Mouse (Mus musculus) right cerebral cortex, postnatal 10 days (tissue): ENCODE data around the gene Scn3b.

ENCODE experiments used
- DNase-seq, 2 experiments: peaks; one replicate each; pipeline ENCODE4 v3.0.0; 2021; ENCODE audit warnings: low spot score in 2 of 2

Scn3b gene

DNA sequence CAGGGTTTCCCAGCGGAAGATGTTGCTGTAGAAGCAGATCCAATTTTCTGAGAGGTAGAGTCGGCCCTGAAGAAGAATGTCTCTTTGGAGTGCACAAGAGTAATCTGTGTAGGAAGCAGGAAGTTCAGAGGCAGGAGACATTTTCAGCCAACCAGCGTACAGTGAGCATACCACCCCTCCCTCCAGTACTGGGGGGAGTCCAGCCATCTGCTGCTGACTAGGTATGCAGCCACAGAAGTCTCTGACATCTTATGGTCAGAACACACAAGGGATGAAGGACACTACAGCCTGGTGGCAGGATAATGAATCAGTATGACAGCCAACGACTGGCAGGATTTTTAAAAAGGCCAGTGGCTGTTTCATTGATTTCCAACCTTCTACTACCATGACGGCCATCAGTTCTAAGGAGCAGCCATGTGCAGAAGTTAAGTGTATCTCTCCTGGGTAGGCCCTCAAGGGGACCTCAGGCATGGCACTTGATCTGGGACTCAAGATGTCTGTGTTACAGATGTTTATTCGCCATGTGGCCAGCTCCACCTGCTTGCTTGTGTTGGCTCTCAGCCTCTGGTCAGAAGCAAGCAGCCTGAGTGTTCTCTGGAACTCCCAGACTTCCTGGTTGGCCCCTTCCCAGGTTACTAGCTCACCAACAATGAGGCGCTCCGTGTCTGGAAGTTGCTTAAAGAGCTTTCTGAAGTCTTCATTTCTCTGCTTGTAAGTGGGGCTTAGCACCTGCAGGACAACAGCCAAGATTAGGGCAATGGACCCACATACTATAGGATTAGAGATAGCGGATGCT lies 48.0 kb downstream of the Scn3b start:
- no peak for DNase-seq

- DNase-seq = no peak
Measured at GRCm38 (mm10) chr9:40317735-40318134, 48.7 kb downstream of the Scn3b start.

DNA sequence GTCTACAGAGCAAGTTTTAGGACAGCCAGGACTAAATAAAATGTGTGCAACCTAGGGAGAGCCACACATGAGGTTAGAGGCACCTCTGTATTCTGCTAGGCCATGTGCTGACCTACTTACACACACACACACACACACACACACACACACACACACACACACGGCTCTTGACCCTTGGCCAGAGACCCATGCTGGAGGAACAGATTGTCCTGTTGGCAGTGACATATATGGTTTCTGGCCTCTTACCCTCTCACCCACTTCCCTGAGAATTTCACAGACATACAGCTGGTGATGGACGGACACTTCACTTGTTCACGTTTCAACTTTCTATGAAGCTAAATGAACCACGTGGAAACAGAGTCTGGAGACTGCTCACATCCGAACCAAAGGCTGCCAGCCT lies 49.8 kb downstream of the Scn3b start:
- DNase-seq = no peak

- no peak for DNase-seq
Measured at GRCm38 (mm10) chr9:40320405-40320804, 51.4 kb downstream of the Scn3b start.

GRCm38 (mm10) chr9:40320879-40321667 lies 52.1 kb downstream of the Scn3b start:
- peak in 1 of 2 experiments; percentile 73 for DNase-seq

DNA sequence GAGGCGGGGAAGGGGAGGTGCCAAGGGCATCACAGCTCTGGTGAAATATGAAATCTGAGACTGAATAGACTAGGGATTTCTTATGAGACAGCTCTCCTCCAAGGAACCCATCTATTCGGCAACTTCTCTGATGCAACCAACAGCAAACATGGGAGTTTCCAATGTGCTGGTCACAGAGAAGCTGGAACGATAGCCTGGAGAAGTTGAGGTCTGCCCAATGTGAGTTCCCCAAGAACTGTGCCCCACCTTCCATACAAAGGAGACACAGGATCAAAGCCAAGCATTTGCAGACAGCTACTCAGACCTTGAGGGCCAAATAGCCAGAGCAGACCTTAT lies 52.6 kb downstream of the Scn3b start:
- no peak for DNase-seq

GRCm38 (mm10) chr9:40322372-40322771 lies 53.4 kb downstream of the Scn3b start:
- DNase-seq = no peak

GRCm38 (mm10) chr9:40323171-40323570 lies 54.2 kb downstream of the Scn3b start:
- no peak for DNase-seq

GRCm38 (mm10) chr9:40323773-40324172 lies 54.8 kb downstream of the Scn3b start:
- DNase-seq = no peak

- no peak for DNase-seq
Measured at GRCm38 (mm10) chr9:40324232-40324792, 55.3 kb downstream of the Scn3b start.

DNA sequence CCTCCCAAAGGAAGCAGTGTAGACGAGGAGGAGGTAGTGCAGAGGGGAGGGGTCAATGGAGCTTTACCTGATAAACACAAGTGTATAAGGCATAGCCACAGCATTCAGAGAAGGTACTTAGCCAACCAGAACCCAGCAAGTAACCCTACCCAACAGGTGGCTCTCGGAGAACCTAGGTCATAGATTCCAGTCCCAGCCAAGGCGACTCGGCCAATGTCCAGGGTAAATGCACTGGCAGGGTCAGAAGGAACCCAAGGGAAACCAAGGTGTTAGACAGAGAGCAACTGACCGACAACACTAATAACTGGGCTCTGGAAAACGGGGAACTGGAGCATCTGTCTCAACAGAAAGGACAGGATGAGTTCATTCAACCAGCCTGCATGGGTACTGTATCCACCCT lies 55.8 kb downstream of the Scn3b start:
- DNase-seq = no peak

GRCm38 (mm10) chr9:40326260-40326915 lies 57.4 kb downstream of the Scn3b start:
- DNase-seq = no peak

DNA sequence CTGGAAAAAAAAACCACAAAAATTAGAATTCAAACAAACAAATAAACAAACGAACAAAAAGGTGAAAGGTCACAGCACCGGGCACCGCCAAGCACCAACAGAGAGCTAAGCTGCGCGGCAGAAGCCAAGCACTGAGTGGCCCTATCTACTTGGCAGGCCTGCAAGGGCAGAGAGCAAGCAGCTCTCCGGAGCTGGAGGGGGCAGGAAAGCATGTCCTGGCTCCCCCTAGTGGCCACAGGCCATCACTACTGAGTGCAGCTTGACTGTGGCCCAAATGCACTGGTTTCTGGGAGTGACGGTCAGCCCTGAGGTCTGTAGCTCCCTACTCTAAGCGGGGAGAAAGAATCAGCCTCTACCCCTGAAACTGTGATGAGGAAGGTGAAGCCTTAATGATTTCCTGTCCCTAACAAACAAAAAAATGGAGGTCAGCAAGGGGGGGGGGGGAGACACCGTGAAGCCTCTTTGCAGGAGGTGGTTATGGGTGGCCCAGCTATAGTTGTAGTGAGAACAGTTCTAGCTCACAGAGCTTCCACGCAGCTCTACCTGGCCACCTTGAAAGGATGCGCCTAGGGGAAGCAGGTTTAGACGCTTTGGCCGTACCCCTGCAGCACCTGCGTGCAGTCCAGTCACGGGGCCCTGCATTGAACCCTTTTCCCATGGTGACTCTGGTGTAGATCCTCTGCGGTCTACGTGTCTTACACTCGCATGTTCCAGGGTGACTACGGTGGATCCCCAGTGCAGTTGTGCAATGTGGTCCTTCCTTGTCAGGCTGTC lies 61.8 kb downstream of the Scn3b start:
- peak; percentile 88 to 89 for DNase-seq

GRCm38 (mm10) chr9:40331411-40332286 lies 62.6 kb downstream of the Scn3b start:
- DNase-seq = peak in 1 of 2 experiments; percentile 43

- peak; percentile 66 to 73 for DNase-seq
Measured at GRCm38 (mm10) chr9:40332326-40332725, 63.3 kb downstream of the Scn3b start.

DNA sequence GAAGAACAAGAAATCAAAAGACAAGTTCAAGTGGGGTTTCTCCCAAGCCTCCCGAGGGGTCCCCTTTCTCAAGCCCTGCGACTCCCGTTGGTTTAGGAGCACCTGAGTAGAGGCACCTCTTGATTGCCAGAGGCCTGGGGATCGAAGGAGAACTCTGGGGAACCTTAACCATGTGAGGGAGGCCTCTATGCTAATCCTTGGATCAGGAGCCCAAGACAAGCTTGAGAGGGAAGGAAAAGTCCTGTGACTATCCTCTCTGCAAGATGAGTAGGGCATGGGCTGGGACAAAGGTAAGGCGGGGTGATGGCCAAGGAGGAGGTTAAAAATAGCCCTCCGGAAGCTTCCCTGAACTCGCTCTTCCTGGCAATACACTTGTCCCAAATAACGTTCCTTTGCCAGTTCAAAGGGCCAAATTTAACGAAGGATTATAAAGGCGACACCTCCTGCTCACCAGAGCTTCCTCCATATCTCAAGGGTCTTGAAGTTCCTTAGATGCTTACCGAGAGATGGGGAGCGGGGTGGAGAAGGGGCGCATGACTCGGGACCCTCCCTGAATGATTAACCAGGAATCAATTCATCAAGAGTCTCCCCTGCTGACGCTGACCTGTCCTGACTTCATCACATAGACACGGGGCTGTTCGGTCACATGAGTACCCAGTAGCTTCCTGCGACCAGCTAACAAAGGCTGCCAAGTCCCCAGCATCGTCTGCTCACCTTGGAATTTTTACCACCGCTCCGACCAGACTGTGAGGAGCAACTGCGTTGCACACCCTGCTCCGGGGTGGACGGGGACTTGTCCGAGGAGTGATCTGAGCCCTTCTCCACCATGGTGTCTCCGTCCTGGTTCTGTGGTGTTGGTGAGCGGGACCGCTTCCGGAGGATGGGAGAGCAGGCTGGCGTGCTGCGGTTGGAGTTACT lies 64.0 kb downstream of the Scn3b start:
- DNase-seq = no peak

DNA sequence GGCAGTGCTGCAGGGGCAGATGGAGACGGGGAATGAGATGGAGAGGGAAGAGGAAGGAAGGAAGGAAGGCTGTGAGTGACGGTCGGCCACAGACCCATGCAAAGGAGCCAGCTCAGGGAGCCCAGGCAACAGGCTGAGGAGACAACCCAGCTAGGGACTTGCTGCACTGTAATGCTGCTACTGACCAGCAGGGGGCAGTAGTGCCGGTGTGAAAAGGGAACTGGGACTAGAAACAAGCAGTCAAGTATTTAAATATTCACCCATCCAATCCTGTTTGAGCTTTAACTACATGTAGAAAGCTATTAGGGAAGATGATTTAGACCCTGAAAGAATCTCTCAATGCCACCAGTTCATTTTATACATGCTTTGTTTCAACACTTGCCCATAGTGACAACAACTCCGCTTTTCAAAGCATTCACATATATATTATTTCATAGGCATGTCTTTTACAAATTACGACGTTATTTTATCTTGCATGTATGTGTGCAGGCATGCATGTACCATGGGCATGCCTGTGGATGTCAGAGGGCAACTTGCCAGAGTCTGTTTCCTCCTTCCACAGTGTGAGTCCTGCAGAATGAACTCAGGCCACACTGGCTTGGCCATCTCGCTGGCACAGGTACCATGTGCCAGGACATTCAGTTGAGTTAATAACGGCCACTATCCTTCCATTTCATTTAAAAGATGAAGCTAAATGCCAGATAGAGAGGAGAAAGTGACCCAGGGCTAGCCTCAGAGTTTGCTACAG lies 64.8 kb downstream of the Scn3b start:
- DNase-seq = peak; percentile 87 to 92

- no peak for DNase-seq
Measured at GRCm38 (mm10) chr9:40334617-40335016, 65.6 kb downstream of the Scn3b start.

- DNase-seq = peak; percentile 77 to 80
Measured at GRCm38 (mm10) chr9:40336701-40337100, 67.7 kb downstream of the Scn3b start.
